Mouse (Mus musculus): ENCODE data around the gene Lrrc8d. TPM values are rescaled to one million over a fixed set of nuclear protein-coding genes. Genes with fewer than 3 reads are reported as not detected.
A peak's percentile ranks its signal among the peaks of the same experiment; 100 is the strongest.

The Lrrc8d gene
- polyA plus RNA-seq, 1 experiment: 16.6 TPM

DNA sequence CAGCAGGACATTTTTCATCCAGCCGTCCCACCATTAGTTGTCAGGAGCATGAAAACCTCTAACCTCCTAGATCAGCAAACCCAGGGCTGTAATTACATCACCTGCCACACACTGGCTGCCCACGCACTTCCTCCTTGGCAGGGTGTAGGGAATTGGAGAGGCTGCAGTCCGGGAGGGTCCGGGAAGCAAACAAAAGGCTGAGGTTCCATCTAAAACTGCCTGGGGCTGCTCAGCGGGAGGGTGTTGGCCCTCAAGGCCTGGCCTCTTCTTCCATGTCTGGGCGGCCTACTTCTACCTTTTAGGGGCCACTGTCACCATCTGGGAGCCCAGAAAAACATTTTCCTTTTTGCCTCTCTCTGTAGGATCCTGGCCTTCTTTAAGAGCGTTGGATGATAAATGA, 1.1 kb upstream of the Lrrc8d start:
- WGBS: 27% methylated on average over 7 of the region's 7 CpGs
- no peak for TF ChIP-seq CTCF (IDR thresholded peaks at IDR 0.05; ENCODE audit: insufficient read depth, low read length)
- TF ChIP-seq POLR2A (IDR thresholded peaks at IDR 0.05; ENCODE audit: borderline replicate concordance, extremely low read depth, low read depth, low read length): no peak
- DNase-seq: peak; percentile 46
- peaks cover 10% of the 10 kb centered on the region; the same call in 1 of the 2 replicates for H3K4me1 ChIP-seq (ENCODE audit: control insufficient read depth, insufficient read depth, low read length)
- no peak overlapping the region for H3K4me3 ChIP-seq (replicated peaks; ENCODE audit: extremely low read depth, low read depth, low read length)

- Histone ChIP-seq H3K4me1 (ENCODE audit: control insufficient read depth, insufficient read depth, low read length) (0 out of 2 replicates have a peak, but pooled peaks cover 8% of the 10 kb centered on the region), H3K4me3 (replicated peaks; ENCODE audit: extremely low read depth, low read depth, low read length) (peak overlapping the region; percentile 65)
- no peak for TF ChIP-seq POLR2A (IDR thresholded peaks at IDR 0.05; ENCODE audit: borderline replicate concordance, extremely low read depth, low read depth, low read length)
- TF ChIP-seq CTCF (IDR thresholded peaks at IDR 0.05; ENCODE audit: insufficient read depth, low read length): no peak
- peak; percentile 84 for DNase-seq
- WGBS: 1% methylated on average over 101 of the region's 101 CpGs
These were observed 492 bp downstream of the Lrrc8d start for GRCm38 (mm10) chr5:105700070-105700851.

DNA sequence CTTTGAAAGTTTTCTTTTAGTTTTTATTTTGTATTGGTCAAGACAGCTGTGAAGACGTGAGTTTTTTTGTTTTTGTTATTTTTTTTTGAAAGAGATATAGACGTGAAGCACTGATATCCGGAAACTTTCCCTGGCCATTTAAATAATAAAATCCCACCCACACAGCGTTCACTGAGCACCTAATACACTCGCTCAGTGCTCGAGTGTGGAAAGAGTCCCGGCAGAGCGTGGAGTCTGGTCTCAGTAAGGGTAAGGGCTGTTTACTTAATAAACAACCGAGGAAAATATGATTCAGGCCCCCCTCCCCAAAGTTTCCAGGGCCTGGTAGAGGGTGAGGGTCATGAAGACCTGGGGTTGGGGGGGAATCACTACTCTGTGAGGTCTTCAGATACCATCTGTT, 1.6 kb downstream of the Lrrc8d start:
- DNase-seq: peak; percentile 22
- TF ChIP-seq POLR2A (IDR thresholded peaks at IDR 0.05; ENCODE audit: borderline replicate concordance, extremely low read depth, low read depth, low read length) (no peak), CTCF (IDR thresholded peaks at IDR 0.05; ENCODE audit: insufficient read depth, low read length) (no peak)
- H3K4me1 ChIP-seq (ENCODE audit: control insufficient read depth, insufficient read depth, low read length): 0 out of 2 replicates have a peak, but pooled peaks cover 8% of the 10 kb centered on the region
- 46% methylated on average over 9 of the region's 9 CpGs for WGBS
- H3K4me3 ChIP-seq (replicated peaks; ENCODE audit: extremely low read depth, low read depth, low read length): peak overlapping the region; percentile 25

DNA sequence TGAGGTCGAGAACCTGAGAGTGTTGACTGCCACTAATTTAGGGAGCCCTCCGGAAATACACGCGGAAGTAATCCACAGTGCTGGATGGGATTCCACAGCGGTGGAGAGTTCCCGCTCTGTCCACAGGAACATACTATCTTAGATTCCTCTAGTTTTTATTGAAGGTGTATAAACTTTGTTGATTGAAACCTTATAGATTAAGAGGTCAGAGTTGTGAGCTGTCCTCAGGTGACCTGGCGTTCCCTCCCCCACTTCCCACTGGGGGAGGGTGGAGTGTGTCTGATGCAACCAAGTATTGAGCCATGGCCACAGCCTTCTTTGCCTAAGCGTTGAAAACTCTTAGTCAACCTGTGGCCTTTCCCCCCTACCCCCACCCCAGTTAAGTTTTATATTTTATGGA, 2.1 kb downstream of the Lrrc8d start:
- H3K4me3 ChIP-seq (replicated peaks; ENCODE audit: extremely low read depth, low read depth, low read length): no peak overlapping the region
- WGBS: 48% methylated on average over 8 of the region's 8 CpGs
- no peak for TF ChIP-seq CTCF (IDR thresholded peaks at IDR 0.05; ENCODE audit: insufficient read depth, low read length)
- no peak for TF ChIP-seq POLR2A (IDR thresholded peaks at IDR 0.05; ENCODE audit: borderline replicate concordance, extremely low read depth, low read depth, low read length)
- 0 out of 2 replicates have a peak, but pooled peaks cover 8% of the 10 kb centered on the region for H3K4me1 ChIP-seq (ENCODE audit: control insufficient read depth, insufficient read depth, low read length)
- peak; percentile 52 for DNase-seq

GRCm38 (mm10) chr5:105702580-105703285, 3.0 kb downstream of the Lrrc8d start:
- Histone ChIP-seq H3K4me1 (ENCODE audit: control insufficient read depth, insufficient read depth, low read length) (0 out of 2 replicates have a peak, but pooled peaks cover 8% of the 10 kb centered on the region), H3K4me3 (replicated peaks; ENCODE audit: extremely low read depth, low read depth, low read length) (no peak overlapping the region)
- WGBS: 75% methylated on average over 9 of the region's 9 CpGs

DNA sequence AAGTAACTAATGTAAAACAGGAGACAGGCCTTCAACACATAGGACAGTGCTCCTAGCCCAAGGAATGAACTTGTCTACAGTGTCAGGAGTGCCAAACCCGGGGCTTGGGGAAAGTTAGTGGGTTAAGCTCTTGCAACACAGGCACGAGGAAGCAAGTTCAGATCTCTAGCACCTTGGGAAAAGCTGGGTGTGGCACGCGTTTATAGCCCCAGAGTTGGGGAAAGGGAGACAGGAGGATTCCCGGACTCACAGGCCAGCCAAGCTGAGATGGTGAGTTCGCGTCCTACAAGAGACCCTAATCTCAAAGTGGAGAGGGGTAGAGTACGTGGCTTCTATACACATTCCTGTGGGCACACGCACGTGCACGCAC, 3.5 kb downstream of the Lrrc8d start:
- Histone ChIP-seq H3K4me3 (replicated peaks; ENCODE audit: extremely low read depth, low read depth, low read length) (no peak overlapping the region), H3K4me1 (ENCODE audit: control insufficient read depth, insufficient read depth, low read length) (0 out of 2 replicates have a peak, but pooled peaks cover 8% of the 10 kb centered on the region)
- WGBS: 72% methylated on average over 11 of the region's 11 CpGs
- peak; percentile 25 for DNase-seq
- no peak for TF ChIP-seq POLR2A (IDR thresholded peaks at IDR 0.05; ENCODE audit: borderline replicate concordance, extremely low read depth, low read depth, low read length)
- TF ChIP-seq CTCF (IDR thresholded peaks at IDR 0.05; ENCODE audit: insufficient read depth, low read length): no peak

More at GRCm38 (mm10) chr5:105702580-105703285, 3.0 kb downstream of the Lrrc8d start:
- DNase-seq: peak; percentile 23
- TF ChIP-seq CTCF (IDR thresholded peaks at IDR 0.05; ENCODE audit: insufficient read depth, low read length) (no peak), POLR2A (IDR thresholded peaks at IDR 0.05; ENCODE audit: borderline replicate concordance, extremely low read depth, low read depth, low read length) (no peak)

- H3K4me1 ChIP-seq (ENCODE audit: control insufficient read depth, insufficient read depth, low read length): 0 out of 2 replicates have a peak, but pooled peaks cover 4% of the 10 kb centered on the region
- no peak overlapping the region for H3K4me3 ChIP-seq (replicated peaks; ENCODE audit: extremely low read depth, low read depth, low read length)
- no peak for DNase-seq
- WGBS: 42% methylated on average over 9 of the region's 9 CpGs
- TF ChIP-seq POLR2A (IDR thresholded peaks at IDR 0.05; ENCODE audit: borderline replicate concordance, extremely low read depth, low read depth, low read length) (no peak), CTCF (IDR thresholded peaks at IDR 0.05; ENCODE audit: insufficient read depth, low read length) (no peak)
These were observed 4.8 kb downstream of the Lrrc8d start for GRCm38 (mm10) chr5:105704573-105704972.

- DNase-seq: no peak
- no peak overlapping the region for H3K4me3 ChIP-seq (replicated peaks; ENCODE audit: extremely low read depth, low read depth, low read length)
- TF ChIP-seq POLR2A (IDR thresholded peaks at IDR 0.05; ENCODE audit: borderline replicate concordance, extremely low read depth, low read depth, low read length): no peak
- TF ChIP-seq CTCF (IDR thresholded peaks at IDR 0.05; ENCODE audit: insufficient read depth, low read length): no peak
- H3K4me1 ChIP-seq (ENCODE audit: control insufficient read depth, insufficient read depth, low read length): peaks cover 5% of the 10 kb centered on the region; the same call in 1 of the 2 replicates
- WGBS: 67% methylated on average over 11 of the region's 11 CpGs
These were observed 6.9 kb downstream of the Lrrc8d start for GRCm38 (mm10) chr5:105706635-105707034.

DNA sequence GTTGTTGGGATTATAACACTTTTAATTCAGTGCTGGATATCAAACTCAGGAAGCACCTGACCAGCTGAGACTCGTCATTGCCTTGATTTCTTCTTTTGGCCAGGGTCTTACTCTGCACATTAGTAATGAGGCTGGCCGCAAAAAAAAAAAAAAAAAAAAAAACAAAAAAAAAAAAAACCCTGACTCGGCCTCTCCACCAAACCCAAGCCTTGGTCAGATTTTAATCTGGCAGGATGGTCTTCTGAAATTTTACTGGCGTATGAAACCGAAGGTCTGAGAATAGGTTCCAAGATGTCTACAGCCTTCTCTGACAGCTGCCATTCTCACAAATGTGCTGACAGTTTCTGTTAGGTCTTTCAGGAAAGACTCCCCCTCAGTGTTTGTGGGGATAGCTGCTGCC, 8.5 kb downstream of the Lrrc8d start:
- 82% methylated on average over 5 of the region's 5 CpGs for WGBS
- Histone ChIP-seq H3K4me1 (ENCODE audit: control insufficient read depth, insufficient read depth, low read length) (peaks cover 3% of the 10 kb centered on the region; the same call in 1 of the 2 replicates), H3K4me3 (replicated peaks; ENCODE audit: extremely low read depth, low read depth, low read length) (no peak overlapping the region)
- no peak for TF ChIP-seq POLR2A (IDR thresholded peaks at IDR 0.05; ENCODE audit: borderline replicate concordance, extremely low read depth, low read depth, low read length)
- no peak for TF ChIP-seq CTCF (IDR thresholded peaks at IDR 0.05; ENCODE audit: insufficient read depth, low read length)
- DNase-seq: no peak
